Mouse (Mus musculus) cortical plate, adult 2 months (tissue): ENCODE measurements around the gene Pcsk4.

Source experiments
- CTCF ChIP-seq: fragments of 200-500 bp; IDR thresholded peaks from 2 replicates; pipeline ENCODE4 v1.5.1; 2011; ENCODE audit warnings: mild to moderate bottlenecking, control low read depth, low read length; ENCODE audit not compliant: insufficient read depth; ENCODE audit errors: extremely low read depth
- POLR2A ChIP-seq: fragments of 200-500 bp; IDR thresholded peaks from 2 replicates; pipeline ENCODE4 v1.6.1; 2011; ENCODE audit warnings: mild to moderate bottlenecking, low read length, control low read depth; ENCODE audit not compliant: insufficient read depth; ENCODE audit errors: extremely low read depth

DNA sequence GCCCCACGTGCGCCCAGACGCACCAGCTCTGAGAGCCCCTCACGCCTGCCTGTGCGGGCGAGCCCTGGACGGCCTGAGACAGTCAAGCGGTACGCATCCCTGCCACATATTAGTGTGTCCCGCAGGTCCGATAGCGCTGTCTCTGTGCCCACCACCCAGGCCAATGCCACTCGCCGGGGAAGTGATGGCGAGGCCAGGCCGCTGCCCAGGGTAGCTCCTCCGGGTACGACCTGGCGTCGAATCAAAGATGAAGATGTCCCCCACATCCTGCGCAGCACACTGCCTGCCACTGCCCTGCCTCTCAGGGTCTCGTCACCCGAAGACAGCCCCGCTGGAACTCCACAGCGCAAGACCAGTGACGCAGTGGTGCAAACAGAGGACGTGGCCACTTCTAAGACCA, 14.0 kb downstream of the Pcsk4 start:
- TF ChIP-seq POLR2A: no peak
- no peak for TF ChIP-seq CTCF
